Mouse (Mus musculus) NIH3T3 (cell line): ENCODE measurements around the gene Mtor.

ENCODE experiments used
- DNase-seq: peaks from one replicate; pipeline ENCODE4 v3.0.0-alpha.2; 2012; ENCODE audit warnings: low read depth

The Mtor gene

GRCm38 (mm10) chr4:148448179-148448852, at the start of gene Mtor:
Mtor (plus strand) TSS chr4:148448611.
- peak; percentile 95 for DNase-seq

GRCm38 (mm10) chr4:148399437-148400094, 48.8 kb upstream of the Mtor start:
- no peak for DNase-seq

- DNase-seq, result no peak
Observed at GRCm38 (mm10) chr4:148403402-148403801, 45.0 kb upstream of the Mtor start.

- no peak for DNase-seq
Observed at GRCm38 (mm10) chr4:148404748-148405147, 43.7 kb upstream of the Mtor start.

- no peak for DNase-seq
Observed at GRCm38 (mm10) chr4:148405255-148405788, 43.1 kb upstream of the Mtor start.

GRCm38 (mm10) chr4:148408256-148408975, 40.0 kb upstream of the Mtor start:
- DNase-seq, result no peak

GRCm38 (mm10) chr4:148415575-148415974, 32.8 kb upstream of the Mtor start:
- DNase-seq, result no peak

GRCm38 (mm10) chr4:148417074-148417526, 31.3 kb upstream of the Mtor start:
- DNase-seq, result no peak

GRCm38 (mm10) chr4:148417559-148417958, 30.9 kb upstream of the Mtor start:
- no peak for DNase-seq

GRCm38 (mm10) chr4:148426950-148427850, 21.2 kb upstream of the Mtor start:
- no peak for DNase-seq

GRCm38 (mm10) chr4:148428544-148428943, 19.9 kb upstream of the Mtor start:
- DNase-seq, result no peak

- DNase-seq, result no peak
Observed at GRCm38 (mm10) chr4:148429121-148429520, 19.3 kb upstream of the Mtor start.

- peak; percentile 77 for DNase-seq
Observed at GRCm38 (mm10) chr4:148429686-148430085, 18.7 kb upstream of the Mtor start.

GRCm38 (mm10) chr4:148430880-148431519, 17.4 kb upstream of the Mtor start:
- no peak for DNase-seq

- no peak for DNase-seq
Observed at GRCm38 (mm10) chr4:148432488-148432887, 15.9 kb upstream of the Mtor start.

GRCm38 (mm10) chr4:148433336-148433735, 15.1 kb upstream of the Mtor start:
- DNase-seq, result no peak

- DNase-seq, result no peak
Observed at GRCm38 (mm10) chr4:148433813-148434212, 14.6 kb upstream of the Mtor start.

- DNase-seq, result no peak
Observed at GRCm38 (mm10) chr4:148434554-148434953, 13.9 kb upstream of the Mtor start.

GRCm38 (mm10) chr4:148435106-148435505, 13.3 kb upstream of the Mtor start:
- no peak for DNase-seq

GRCm38 (mm10) chr4:148435657-148436330, 12.6 kb upstream of the Mtor start:
- peak; percentile 15 for DNase-seq

GRCm38 (mm10) chr4:148441931-148442330, 6.5 kb upstream of the Mtor start:
- DNase-seq, result no peak
